Mouse (Mus musculus) kidney, embryonic 15.5 days (tissue): ENCODE measurements around the gene Frem1. TPM values are rescaled to one million over a fixed set of nuclear protein-coding genes. Genes with fewer than 3 reads are reported as not detected.

Experiments
- ATAC-seq: fragments of 200-750 bp; cut with Nextera tagmentation; replicated peaks from 2 replicates; pipeline ENCODE4 v1.8.0; 2017; ENCODE audit warnings: moderate TSS enrichment; ENCODE audit not compliant: low FRiP score
- H3K27ac ChIP-seq: fragments of 300-500 bp; sonication (generic); 2 replicates; pipeline ENCODE4 v1.5.1; 2015; ENCODE audit warnings: mild to moderate bottlenecking, inconsistent platforms
- H3K27me3 ChIP-seq: fragments of 300-500 bp; sonication (generic); 2 replicates; pipeline ENCODE4 v1.6.1; 2015; ENCODE audit warnings: inconsistent platforms
- H3K36me3 ChIP-seq: fragments of 300-500 bp; sonication (generic); 2 replicates; pipeline ENCODE4 v1.6.1; 2015; ENCODE audit warnings: inconsistent platforms
- H3K4me1 ChIP-seq: fragments of 300-500 bp; sonication (generic); 2 replicates; pipeline ENCODE4 v1.6.1; 2015; ENCODE audit warnings: inconsistent platforms
- H3K4me2 ChIP-seq: fragments of 300-500 bp; sonication (generic); 2 replicates; pipeline ENCODE4 v1.6.1; 2015; ENCODE audit warnings: moderate library complexity, mild to moderate bottlenecking, inconsistent platforms
- H3K4me3 ChIP-seq: fragments of 300-500 bp; sonication (generic); replicated peaks from 2 replicates; pipeline ENCODE4 v1.5.1; 2015; ENCODE audit warnings: mild to moderate bottlenecking, inconsistent platforms
- H3K9ac ChIP-seq: fragments of 300-500 bp; sonication (generic); 2 replicates; pipeline ENCODE4 v1.6.1; 2015; ENCODE audit warnings: mild to moderate bottlenecking, inconsistent platforms
- H3K9me3 ChIP-seq: fragments of 300-500 bp; sonication (generic); replicated peaks from 2 replicates; pipeline ENCODE4 v1.6.1; 2016; ENCODE audit warnings: inconsistent platforms
- WGBS: fragments of 180-500 bp; shearing (Covaris S2); methylation state at CpG from one replicate; pipeline ENCODE4 v1.1.7; 2015; ENCODE audit warnings: mixed read lengths; 5-methylcytosine and 5-hydroxymethylcytosine counted together
- polyA plus RNA-seq: library from polyadenylated mRNA; unstranded; fragments of >200 nt; fragmentation: Nextera tagmentation; extraction: Ambion mirVana; gene quantifications from 2 replicates; pipeline ENCODE4 v1.2.1, GENCODE M21; 2015

The Frem1 gene
- polyA plus RNA-seq, 1 experiment from 2014 or later: 24.3 TPM

GRCm38 (mm10) chr4:83020759-83021555, 31.2 kb downstream of the Frem1 start:
- 20% methylated on average over 15 of the region's 15 CpGs for WGBS
- Histone ChIP-seq H3K4me3 (no peak overlapping the region), H3K4me2 (peak overlapping the region; percentile 15; the same call in 1 of the 2 replicates), H3K4me1 (peaks cover 64% of the 10 kb centered on the region), H3K27ac (peak overlapping the region; percentile 81), H3K9ac (no peak overlapping the region), H3K9me3 (no peaks in the 10 kb centered on the region), H3K36me3 (no peaks in the 10 kb centered on the region; the same call in 1 of the 2 replicates), H3K27me3 (no peaks in the 10 kb centered on the region)
- peak; percentile 89 for ATAC-seq

GRCm38 (mm10) chr4:83018111-83019105, 33.7 kb downstream of the Frem1 start:
- H3K4me2 ChIP-seq: peak overlapping the region; percentile 12; the same call in 1 of the 2 replicates
- no peaks in the 10 kb centered on the region for H3K27me3 ChIP-seq
- 27% methylated on average over 8 of the region's 8 CpGs for WGBS
- no peak overlapping the region for H3K4me3 ChIP-seq
- peaks cover 63% of the 10 kb centered on the region for H3K4me1 ChIP-seq
- peak overlapping the region; percentile 67 for H3K27ac ChIP-seq
- no peaks in the 10 kb centered on the region for H3K9me3 ChIP-seq
- peaks cover 1% of the 10 kb centered on the region; the same call in 1 of the 2 replicates for H3K36me3 ChIP-seq
- H3K9ac ChIP-seq: no peak overlapping the region
- no peak; the same call in 1 of the 2 replicates for ATAC-seq

GRCm38 (mm10) chr4:83014538-83014937, 37.6 kb downstream of the Frem1 start:
- peaks cover 23% of the 10 kb centered on the region for H3K36me3 ChIP-seq

GRCm38 (mm10) chr4:83004086-83004485, 48.1 kb downstream of the Frem1 start:
- Histone ChIP-seq H3K9me3 (no peaks in the 10 kb centered on the region), H3K4me2 (no peak overlapping the region), H3K9ac (no peak overlapping the region), H3K27me3 (no peaks in the 10 kb centered on the region), H3K4me1 (no peaks in the 10 kb centered on the region), H3K36me3 (peaks cover 62% of the 10 kb centered on the region), H3K4me3 (no peak overlapping the region), H3K27ac (no peak overlapping the region)
- WGBS: 90% methylated on average over 5 of the region's 5 CpGs
- ATAC-seq: no peak

More at GRCm38 (mm10) chr4:83014538-83014937, 37.6 kb downstream of the Frem1 start:
- Histone ChIP-seq H3K9ac (no peak overlapping the region), H3K27me3 (no peaks in the 10 kb centered on the region), H3K4me2 (no peak overlapping the region), H3K4me3 (no peak overlapping the region), H3K27ac (no peak overlapping the region), H3K4me1 (peaks cover 27% of the 10 kb centered on the region), H3K9me3 (no peaks in the 10 kb centered on the region)
- WGBS: 33% methylated on average over 2 of the region's 2 CpGs
- ATAC-seq: no peak

- WGBS: 95% methylated on average over 3 of the region's 3 CpGs
- Histone ChIP-seq H3K27ac (no peak overlapping the region), H3K27me3 (no peaks in the 10 kb centered on the region), H3K9me3 (no peaks in the 10 kb centered on the region), H3K4me1 (no peaks in the 10 kb centered on the region), H3K9ac (no peak overlapping the region), H3K4me2 (no peak overlapping the region), H3K36me3 (peaks cover 45% of the 10 kb centered on the region), H3K4me3 (no peak overlapping the region)
- ATAC-seq: no peak
Measured at GRCm38 (mm10) chr4:82992042-82992441, 60.1 kb downstream of the Frem1 start.

- Histone ChIP-seq H3K9me3 (no peaks in the 10 kb centered on the region), H3K4me2 (no peak overlapping the region), H3K4me3 (no peak overlapping the region), H3K27me3 (no peaks in the 10 kb centered on the region), H3K36me3 (peaks cover 53% of the 10 kb centered on the region), H3K4me1 (no peaks in the 10 kb centered on the region), H3K27ac (no peak overlapping the region), H3K9ac (no peak overlapping the region)
- ATAC-seq: no peak
- WGBS: 77% methylated on average over 7 of the region's 7 CpGs
Measured at GRCm38 (mm10) chr4:82990973-82991695, 61.0 kb downstream of the Frem1 start.

- H3K27ac ChIP-seq: no peak overlapping the region
- H3K9me3 ChIP-seq: no peaks in the 10 kb centered on the region
- ATAC-seq: no peak
- H3K27me3 ChIP-seq: no peaks in the 10 kb centered on the region
- H3K4me2 ChIP-seq: no peak overlapping the region
- H3K9ac ChIP-seq: no peak overlapping the region
- no peaks in the 10 kb centered on the region for H3K4me1 ChIP-seq
- WGBS: 76% methylated on average over 4 of the region's 4 CpGs
- H3K36me3 ChIP-seq: peaks cover 37% of the 10 kb centered on the region
- H3K4me3 ChIP-seq: no peak overlapping the region
Measured at GRCm38 (mm10) chr4:82972381-82972780, 79.8 kb downstream of the Frem1 start.

- 89% methylated on average over 12 of the region's 12 CpGs for WGBS
- no peak for ATAC-seq
- H3K27me3 ChIP-seq: no peaks in the 10 kb centered on the region
- no peak overlapping the region for H3K9ac ChIP-seq
- H3K4me1 ChIP-seq: no peaks in the 10 kb centered on the region
- peaks cover 42% of the 10 kb centered on the region for H3K36me3 ChIP-seq
- no peaks in the 10 kb centered on the region for H3K9me3 ChIP-seq
- H3K4me2 ChIP-seq: no peak overlapping the region
- no peak overlapping the region for H3K27ac ChIP-seq
- no peak overlapping the region for H3K4me3 ChIP-seq
Measured at GRCm38 (mm10) chr4:82970901-82971648, 81.1 kb downstream of the Frem1 start.

GRCm38 (mm10) chr4:82961024-82961423, 91.1 kb downstream of the Frem1 start:
- ATAC-seq: no peak
- Histone ChIP-seq H3K4me1 (no peaks in the 10 kb centered on the region), H3K9ac (no peak overlapping the region), H3K36me3 (peaks cover 59% of the 10 kb centered on the region), H3K4me3 (no peak overlapping the region), H3K27me3 (no peaks in the 10 kb centered on the region), H3K9me3 (no peaks in the 10 kb centered on the region), H3K4me2 (no peak overlapping the region), H3K27ac (no peak overlapping the region)
- 88% methylated on average over 1 of the region's 1 CpGs for WGBS

GRCm38 (mm10) chr4:82957827-82958538, 94.2 kb downstream of the Frem1 start:
- no peaks in the 10 kb centered on the region for H3K27me3 ChIP-seq
- peaks cover 72% of the 10 kb centered on the region for H3K36me3 ChIP-seq
- no peaks in the 10 kb centered on the region for H3K4me1 ChIP-seq
- H3K4me3 ChIP-seq: no peak overlapping the region
- ATAC-seq: no peak
- H3K9me3 ChIP-seq: no peaks in the 10 kb centered on the region
- 83% methylated on average over 14 of the region's 14 CpGs for WGBS
- H3K4me2 ChIP-seq: no peak overlapping the region
- no peak overlapping the region for H3K27ac ChIP-seq
- H3K9ac ChIP-seq: no peak overlapping the region
